Mouse (Mus musculus): ENCODE measurements at regions not wholly inside any gene's neighbourhood (a gene's known extent, or its start where the extent isn't known, plus 50 kb on each side); places are given as distances from the start of the nearest gene placed in this dataset.

GRCm38 (mm10) chr8:103902516-103902915 is 198.9 kb upstream of the Cdh5 start:
- no peak for TF ChIP-seq CTCF (IDR thresholded peaks at IDR 0.05; ENCODE audit: borderline replicate concordance, insufficient read depth, low read depth, low read length)
- TF ChIP-seq POLR2A (IDR thresholded peaks at IDR 0.05; ENCODE audit: borderline replicate concordance, insufficient read depth, low read length): no peak
